Mouse (Mus musculus): ENCODE data around the gene Olfr115. TPM values are rescaled to one million over a fixed set of nuclear protein-coding genes. Genes with fewer than 3 reads are reported as not detected.

Gene Olfr115
- not detected in 2 replicates for polyA plus RNA-seq (2012; rRNA removed)

DNA sequence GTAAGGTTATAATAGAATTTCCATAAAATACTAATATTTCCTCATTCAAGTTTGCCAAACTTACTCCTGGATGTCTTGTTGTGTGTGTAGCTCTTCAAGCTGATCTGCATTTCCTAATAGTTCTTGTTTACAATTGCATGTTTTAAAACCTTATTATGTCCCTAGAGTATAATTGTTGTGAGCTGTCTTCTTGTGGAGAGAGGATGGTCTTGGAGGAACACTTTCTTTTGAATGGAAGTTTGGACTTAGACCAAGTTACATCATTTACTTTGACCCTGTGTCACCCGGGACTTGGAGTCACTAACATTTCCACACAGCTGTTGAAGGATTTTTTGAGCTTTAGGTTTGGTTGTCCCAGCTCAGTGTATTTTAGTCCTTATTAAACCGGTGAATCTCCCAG is at the start of gene Olfr115, which contains the start of gene Olfr116:
Gene Olfr115 (minus strand): TSS at position 101 of the 400 bp plus-strand sequence.
Gene Olfr116 (minus strand): TSS at position 191 of the 400 bp plus-strand sequence.
- H3K4me1 ChIP-seq (ENCODE audit: control insufficient read depth, insufficient read depth, low read length), result no peaks in the 10 kb centered on the region

DNA sequence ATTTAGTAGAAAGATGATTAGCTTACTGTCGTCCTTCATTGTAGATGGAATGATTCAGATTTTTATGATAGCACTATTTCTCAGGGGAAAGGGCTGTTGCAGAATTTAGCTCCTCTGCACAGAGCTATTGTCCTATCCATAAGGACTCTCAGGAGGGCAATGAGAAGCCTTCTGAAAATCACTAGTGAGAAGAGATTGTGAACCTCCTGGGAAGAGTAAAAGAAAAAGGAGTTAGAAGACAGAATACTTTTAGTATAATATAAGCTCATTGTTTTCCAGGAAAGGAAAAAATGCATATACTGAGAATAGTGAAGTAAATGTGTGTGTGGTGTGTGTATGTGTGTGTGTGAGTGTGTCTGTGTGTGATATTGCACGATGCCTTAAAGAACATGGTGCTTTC is 39.8 kb upstream of the Olfr115 start, which contains the start of gene Olfr118:
Gene Olfr118 (plus strand): TSS at position 301 of the 400 bp plus-strand sequence.
- Histone ChIP-seq H3K4me3 (ENCODE audit: insufficient read depth, low read length) (no peak within 1 kb of the TSS), H3K4me1 (ENCODE audit: control insufficient read depth, insufficient read depth, low read length) (no peaks in the 10 kb centered on the region), H3K27ac (ENCODE audit: insufficient read depth, low read length) (no peak within 1 kb of the TSS)
- TF ChIP-seq POLR2A (IDR thresholded peaks at IDR 0.05; ENCODE audit: extremely low read depth, insufficient read depth, low read length) (no peak), CTCF (IDR thresholded peaks at IDR 0.05; ENCODE audit: extremely low read depth, insufficient read depth, low read length) (no peak)

More for the DNA sequence above, at the start of gene Olfr115, which contains the start of gene Olfr116:
- no peak within 1 kb of the TSS for H3K4me3 ChIP-seq (ENCODE audit: insufficient read depth, low read length)
- TF ChIP-seq POLR2A (IDR thresholded peaks at IDR 0.05; ENCODE audit: extremely low read depth, insufficient read depth, low read length), result no peak
- TF ChIP-seq CTCF (IDR thresholded peaks at IDR 0.05; ENCODE audit: extremely low read depth, insufficient read depth, low read length), result no peak
- H3K27ac ChIP-seq (ENCODE audit: insufficient read depth, low read length), result no peak within 1 kb of the TSS

DNA sequence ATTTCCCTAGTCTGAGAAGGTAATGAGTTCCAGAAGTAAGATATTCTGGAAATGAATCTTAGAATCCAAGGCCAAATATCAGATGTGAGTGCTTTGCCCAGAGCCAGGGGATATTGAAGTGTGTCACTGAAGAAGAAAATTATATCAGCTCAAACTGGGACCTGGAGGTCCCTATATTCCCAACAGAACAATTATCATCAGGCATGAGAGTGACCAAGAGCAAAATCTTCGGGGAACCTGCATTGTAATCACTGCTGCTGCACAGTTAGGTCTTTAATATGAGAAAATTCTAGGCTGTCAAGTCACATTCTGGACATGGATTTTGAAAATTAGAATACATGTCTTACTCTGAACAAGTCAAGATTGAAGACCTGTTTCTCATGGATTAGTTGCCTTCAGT is 36.8 kb upstream of the Olfr115 start, which contains the start of gene Olfr117:
Gene Olfr117 (minus strand): TSS at position 101 of the 400 bp plus-strand sequence.
- no peak within 1 kb of the TSS for H3K4me3 ChIP-seq (ENCODE audit: insufficient read depth, low read length)
- no peak within 1 kb of the TSS for H3K27ac ChIP-seq (ENCODE audit: insufficient read depth, low read length)
- no peaks in the 10 kb centered on the region for H3K4me1 ChIP-seq (ENCODE audit: control insufficient read depth, insufficient read depth, low read length)
- TF ChIP-seq POLR2A (IDR thresholded peaks at IDR 0.05; ENCODE audit: extremely low read depth, insufficient read depth, low read length), result no peak
- no peak for TF ChIP-seq CTCF (IDR thresholded peaks at IDR 0.05; ENCODE audit: extremely low read depth, insufficient read depth, low read length)

DNA sequence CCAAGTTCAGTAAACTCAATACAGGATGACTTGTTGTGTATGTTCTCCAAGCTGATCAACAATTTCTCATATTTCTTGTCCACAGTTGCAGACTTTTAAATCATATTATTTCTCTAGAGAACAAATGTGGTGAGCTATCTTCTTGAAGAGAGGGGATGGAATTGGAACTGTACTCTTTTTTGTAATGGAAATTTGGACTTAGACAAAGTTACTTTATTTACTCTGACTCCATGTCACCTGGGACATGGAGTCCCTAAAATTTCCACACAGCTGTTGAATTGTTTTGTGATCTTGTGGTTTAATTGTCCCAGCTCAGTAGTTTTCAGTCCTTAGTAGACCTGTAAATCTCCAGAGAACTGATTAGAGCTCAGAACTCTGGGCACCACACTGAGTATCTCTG is 34.3 kb downstream of the Olfr115 start, which contains the start of gene Olfr114:
Gene Olfr114 (minus strand): TSS at position 101 of the 400 bp plus-strand sequence.
- TF ChIP-seq POLR2A (IDR thresholded peaks at IDR 0.05; ENCODE audit: extremely low read depth, insufficient read depth, low read length), result no peak
- no peak for TF ChIP-seq CTCF (IDR thresholded peaks at IDR 0.05; ENCODE audit: extremely low read depth, insufficient read depth, low read length)
- no peaks in the 10 kb centered on the region for H3K4me1 ChIP-seq (ENCODE audit: control insufficient read depth, insufficient read depth, low read length)
- no peak within 1 kb of the TSS for H3K4me3 ChIP-seq (ENCODE audit: insufficient read depth, low read length)
- no peak within 1 kb of the TSS for H3K27ac ChIP-seq (ENCODE audit: insufficient read depth, low read length)

DNA sequence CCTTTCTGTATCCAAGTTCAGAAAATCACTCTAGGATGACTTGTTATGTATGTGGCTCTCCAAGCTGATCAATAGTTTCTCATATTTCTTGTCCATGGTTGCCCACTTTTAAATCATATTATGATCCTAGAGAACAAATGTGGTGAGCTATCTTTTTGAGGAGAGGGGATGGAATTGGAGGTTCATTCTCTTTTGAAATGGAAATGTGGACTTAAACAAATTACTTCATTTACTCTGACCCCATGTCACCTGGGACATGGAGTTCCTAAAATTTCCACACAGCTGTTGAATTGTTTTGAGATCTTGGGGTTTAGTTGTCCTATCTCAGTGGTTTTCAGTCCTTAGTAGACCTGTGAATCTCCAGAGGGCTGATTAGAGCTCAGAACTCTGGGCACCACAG is 49.3 kb downstream of the Olfr115 start, which contains the start of gene Olfr113:
Gene Olfr113 (minus strand): TSS at position 101 of the 400 bp plus-strand sequence.
- Histone ChIP-seq H3K27ac (ENCODE audit: insufficient read depth, low read length) (no peak within 1 kb of the TSS), H3K4me3 (ENCODE audit: insufficient read depth, low read length) (no peak within 1 kb of the TSS), H3K4me1 (ENCODE audit: control insufficient read depth, insufficient read depth, low read length) (no peaks in the 10 kb centered on the region)
- no peak for TF ChIP-seq POLR2A (IDR thresholded peaks at IDR 0.05; ENCODE audit: extremely low read depth, insufficient read depth, low read length)
- no peak for TF ChIP-seq CTCF (IDR thresholded peaks at IDR 0.05; ENCODE audit: extremely low read depth, insufficient read depth, low read length)

DNA sequence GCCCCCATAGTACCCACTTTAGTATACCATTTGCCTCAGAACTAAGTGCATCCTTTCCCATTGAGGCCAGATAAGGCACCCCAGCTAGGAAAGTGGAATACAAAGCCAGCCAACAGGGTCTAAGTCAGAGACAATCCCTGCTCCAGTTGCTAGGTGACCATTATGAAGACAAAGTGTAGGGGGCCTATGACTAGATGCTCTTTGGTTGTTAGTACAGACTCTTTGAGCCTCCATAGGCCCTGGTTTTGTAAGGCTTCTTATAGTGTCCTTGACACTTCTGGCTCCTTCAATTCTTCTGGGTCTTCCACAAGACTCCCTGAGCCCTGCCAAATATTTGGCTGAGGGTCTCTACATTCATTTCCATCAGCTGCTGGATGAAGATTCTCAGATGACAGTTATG is 57.6 kb downstream of the Olfr115 start, which contains the start of gene Olfr112:
Gene Olfr112 (minus strand): TSS at position 101 of the 400 bp plus-strand sequence.
- TF ChIP-seq POLR2A (IDR thresholded peaks at IDR 0.05; ENCODE audit: extremely low read depth, insufficient read depth, low read length) (no peak), CTCF (IDR thresholded peaks at IDR 0.05; ENCODE audit: extremely low read depth, insufficient read depth, low read length) (no peak)
- Histone ChIP-seq H3K4me1 (ENCODE audit: control insufficient read depth, insufficient read depth, low read length) (no peaks in the 10 kb centered on the region), H3K27ac (ENCODE audit: insufficient read depth, low read length) (no peak within 1 kb of the TSS), H3K4me3 (ENCODE audit: insufficient read depth, low read length) (no peak within 1 kb of the TSS)

Other genes with a start within 250 kb of the Olfr115 start
- gene Olfr105-ps, start 248.1 kb downstream of the Olfr115 start, polyA plus RNA-seq (2012; rRNA removed), result not detected in 2 replicates
- gene Olfr106-ps, start 236.7 kb downstream of the Olfr115 start, polyA plus RNA-seq (2012; rRNA removed), result not detected in 2 replicates
- gene Olfr107, start 227.9 kb downstream of the Olfr115 start, polyA plus RNA-seq (2012; rRNA removed), result not detected in 2 replicates
- not detected in 2 replicates for gene Olfr108, start 181.6 kb downstream of the Olfr115 start, polyA plus RNA-seq (2012; rRNA removed)
- gene Olfr109, start 168.2 kb downstream of the Olfr115 start, polyA plus RNA-seq (2012; rRNA removed), result not detected in 2 replicates
- gene H2-M2, start 143.6 kb downstream of the Olfr115 start, polyA plus RNA-seq (2012; rRNA removed), result not detected in 2 replicates
- 0.15 and 0.19 TPM in 2 replicates for gene Olfr110, start 134.6 kb downstream of the Olfr115 start, polyA plus RNA-seq (2012; rRNA removed)
- 0.15 and 0.42 TPM in 2 replicates for gene Olfr111, start 119.1 kb downstream of the Olfr115 start, polyA plus RNA-seq (2012; rRNA removed)
- gene Olfr112, start 57.7 kb downstream of the Olfr115 start, polyA plus RNA-seq (2012; rRNA removed), result not detected in 2 replicates
- gene Olfr113, start 49.4 kb downstream of the Olfr115 start, polyA plus RNA-seq (2012; rRNA removed), result not detected in 2 replicates
- gene Olfr114, start 34.4 kb downstream of the Olfr115 start, polyA plus RNA-seq (2012; rRNA removed), result not detected in 2 replicates
- not detected in 2 replicates for gene Olfr116, start 90 bp upstream of the Olfr115 start, polyA plus RNA-seq (2012; rRNA removed)
- not detected in 2 replicates for gene Olfr117, start 36.7 kb upstream of the Olfr115 start, polyA plus RNA-seq (2012; rRNA removed)
- not detected in 2 replicates for gene Olfr118, start 39.9 kb upstream of the Olfr115 start, polyA plus RNA-seq (2012; rRNA removed)
- not detected in 2 replicates for gene Olfr119, start 69.5 kb upstream of the Olfr115 start, polyA plus RNA-seq (2012; rRNA removed)
- not detected in 2 replicates for gene Olfr120, start 94.7 kb upstream of the Olfr115 start, polyA plus RNA-seq (2012; rRNA removed)
- gene Olfr121, start 121.7 kb upstream of the Olfr115 start, polyA plus RNA-seq (2012; rRNA removed), result not detected in 2 replicates
- not detected in 2 replicates for gene Olfr122, start 141.5 kb upstream of the Olfr115 start, polyA plus RNA-seq (2012; rRNA removed)
- gene Olfr123, start 166.4 kb upstream of the Olfr115 start, polyA plus RNA-seq (2012; rRNA removed), result not detected in 2 replicates
- gene Olfr124, start 172.8 kb upstream of the Olfr115 start, polyA plus RNA-seq (2012; rRNA removed), result not detected in 2 replicates
- not detected in 2 replicates for gene Olfr125, start 205.8 kb upstream of the Olfr115 start, polyA plus RNA-seq (2012; rRNA removed)
- gene Olfr126, start 220.4 kb upstream of the Olfr115 start, polyA plus RNA-seq (2012; rRNA removed), result not detected in 2 replicates

Measured in cortical plate, adult 2 months (tissue).